Mouse (Mus musculus) thymus, adult 2 months (tissue): Measurements from ENCODE around the gene Usp2.

ENCODE experiments used
- CTCF ChIP-seq: fragments of 200-500 bp; IDR thresholded peaks from 2 replicates; pipeline ENCODE4 v1.5.1; 2012; ENCODE audit warnings: mild to moderate bottlenecking, control low read depth, low read length, moderate library complexity, borderline replicate concordance; ENCODE audit not compliant: control insufficient read depth, poor library complexity, insufficient read depth; ENCODE audit errors: extremely low read depth
- POLR2A ChIP-seq: fragments of 200-500 bp; IDR thresholded peaks from 2 replicates; pipeline ENCODE4 v1.6.1; 2012; ENCODE audit warnings: mild to moderate bottlenecking, low read length, control low read depth, moderate library complexity; ENCODE audit not compliant: control insufficient read depth, poor library complexity, insufficient read depth; ENCODE audit errors: extremely low read depth

- TF ChIP-seq CTCF (no peak), POLR2A (no peak)
Observed at GRCm38 (mm10) chr9:44129633-44130032, 62.8 kb downstream of the Usp2 start.
